Mouse (Mus musculus): ENCODE data around the gene Ckm.

Gene Ckm

GRCm38 (mm10) chr7:19467638-19468037, 63.1 kb downstream of the Ckm start:
- DNase-seq (ENCODE audit: low spot score), result no peak

GRCm38 (mm10) chr7:19468279-19468678, 63.7 kb downstream of the Ckm start:
- DNase-seq (ENCODE audit: low spot score), result no peak

GRCm38 (mm10) chr7:19469404-19469803, 64.8 kb downstream of the Ckm start:
- no peak for DNase-seq (ENCODE audit: low spot score)

GRCm38 (mm10) chr7:19470308-19470707, 65.7 kb downstream of the Ckm start:
- DNase-seq (ENCODE audit: low spot score), result no peak

GRCm38 (mm10) chr7:19472403-19472802, 67.8 kb downstream of the Ckm start:
- no peak for DNase-seq (ENCODE audit: low spot score)
